11 mouse cellular contexts compared by ENCODE assay signal in the genomic region with DNA sequence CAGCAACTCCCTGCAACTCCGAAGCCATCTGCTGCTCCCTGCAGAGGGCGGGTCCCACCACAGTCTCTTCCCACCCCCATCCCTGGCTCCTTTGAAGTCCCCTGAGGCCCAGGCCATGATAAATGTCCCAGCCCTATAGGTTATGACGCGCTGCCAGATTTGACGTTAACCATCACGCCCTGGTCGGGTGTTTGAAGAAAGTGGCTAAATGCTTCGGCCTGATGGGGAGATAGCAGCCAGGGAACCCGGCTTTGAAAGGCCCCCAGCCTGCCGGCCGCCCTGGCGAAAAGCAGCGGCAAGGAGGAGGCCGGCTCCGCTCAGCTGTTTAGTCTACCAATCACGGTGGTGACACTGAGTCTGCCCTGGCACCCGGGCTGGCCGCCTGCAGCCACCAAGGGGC.
A peak's percentile ranks its signal among the peaks of the same experiment; 100 is the strongest.
DNase-seq lines count a peak whose midpoint lies in the region; ATAC-seq and TF ChIP-seq lines count a peak whose summit lies in the region.
"Had no signal": no experiment of that assay in that cellular context is flagged by ENCODE, and none has a peak within 500 bp of the region (broad histone marks: within the 10 kb centered on the region; RNA-seq: fewer than 3 reads in every experiment).

No protein-coding gene starts in this region.

- H3K27me3 ChIP-seq in heart, embryonic 12.5 days (replicated peaks): no peaks in the 10 kb centered on the region; the same call in 1 of the 2 replicates
- H3K27me3 ChIP-seq in forebrain, embryonic 15.5 days: no peaks in the 10 kb centered on the region
- H3K27me3 ChIP-seq in midbrain, embryonic 11.5 days (ENCODE audit: control insufficient read depth, insufficient read depth, low read length): no peaks in the 10 kb centered on the region; the same call in 1 of the 2 replicates

- H3K36me3 ChIP-seq in heart, embryonic 12.5 days: no peaks in the 10 kb centered on the region
- H3K36me3 ChIP-seq in ES-E14 (ENCODE audit: control insufficient read depth, insufficient read depth, low read length, poor library complexity, severe bottlenecking): no peaks in the 10 kb centered on the region
- no peaks in the 10 kb centered on the region for H3K36me3 ChIP-seq in forebrain, embryonic 15.5 days
- no peaks in the 10 kb centered on the region for H3K36me3 ChIP-seq in midbrain, embryonic 11.5 days (ENCODE audit: control insufficient read depth, insufficient read depth, low read length)

- peak overlapping the region; percentile 53 for H3K4me2 ChIP-seq in heart, embryonic 12.5 days
- no peak overlapping the region for H3K4me2 ChIP-seq in forebrain, embryonic 15.5 days (replicated peaks)
- H3K4me2 ChIP-seq in midbrain, embryonic 11.5 days: peak overlapping the region; percentile 30

- H3K9me3 ChIP-seq in heart, embryonic 12.5 days (replicated peaks): no peaks in the 10 kb centered on the region
- H3K9me3 ChIP-seq in ES-E14 (ENCODE audit: control insufficient read depth, insufficient read depth, low read depth, low read length): no peaks in the 10 kb centered on the region
- H3K9me3 ChIP-seq in forebrain, embryonic 15.5 days: no peaks in the 10 kb centered on the region
- H3K9me3 ChIP-seq in midbrain, embryonic 11.5 days (ENCODE audit: control insufficient read depth, low read length): no peaks in the 10 kb centered on the region

- peak overlapping the region; percentile 46; the same call in 1 of the 2 replicates for H3K9ac ChIP-seq in heart, embryonic 12.5 days
- 0 out of 2 replicates have a peak overlapping the region, but pooled peaks have one; percentile 28 for H3K9ac ChIP-seq in ES-E14 (ENCODE audit: insufficient read depth, low read depth, low read length, poor library complexity, severe bottlenecking)
- 0 out of 2 replicates have a peak overlapping the region, but pooled peaks have one; percentile 15 for H3K9ac ChIP-seq in forebrain, embryonic 15.5 days (replicated peaks)
- peak overlapping the region; percentile 40 for H3K9ac ChIP-seq in midbrain, embryonic 11.5 days (ENCODE audit: low read length)

- in situ Hi-C loops in ES-E14 (cut with MboI; ENCODE audit: low sequenced_read_pairs in 2 of 2, unreplicated experiment in 2 of 2): no loop called here

- H3K4me1 ChIP-seq in heart, embryonic 12.5 days (replicated peaks): peaks cover 20% of the 10 kb centered on the region
- H3K4me1 ChIP-seq in ES-E14 (ENCODE audit: control insufficient read depth in 2 of 2, insufficient read depth in 2 of 2, low read length in 2 of 2, poor library complexity in 1 of 2): peaks cover 0 to 4% of the 10 kb centered on the region in 2 experiments; a peak in 1 of 4 replicates
- H3K4me1 ChIP-seq in forebrain, embryonic 15.5 days: peaks cover 6% of the 10 kb centered on the region; the same call in 1 of the 2 replicates
- H3K4me1 ChIP-seq in midbrain, embryonic 11.5 days (ENCODE audit: control insufficient read depth, insufficient read depth, low read length): peaks cover 7% of the 10 kb centered on the region; the same call in 1 of the 2 replicates

- no peak for DNase-seq in heart, postnatal 10 days
- no peak for DNase-seq in ES-E14 (ENCODE audit: low read depth, low spot score)
- DNase-seq in midbrain, embryonic 11.5 days (ENCODE audit: low spot score, missing footprints): peak; percentile 90
- DNase-seq in urinary bladder, adult 2 months (ENCODE audit: low spot score): no peak
- no peak for DNase-seq in layer of hippocampus, adult 8-10 months (ENCODE audit: low spot score in 2 of 2)
- DNase-seq: cerebellum, adult 2 months; heart, adult 2 months; thymus, adult 2 months had no signal

- intact Hi-C loops in heart, postnatal 10 days (cut with DNase I): no loop called here

- no peak overlapping the region for H3K4me3 ChIP-seq in heart, embryonic 12.5 days
- H3K4me3 ChIP-seq in ES-E14 (ENCODE audit: insufficient read depth in 1 of 2, low read depth in 1 of 2, low read length in 2 of 2, poor library complexity in 1 of 2, severe bottlenecking in 1 of 2): no peak overlapping the region
- no peak overlapping the region for H3K4me3 ChIP-seq in forebrain, embryonic 15.5 days
- H3K4me3 ChIP-seq in midbrain, embryonic 11.5 days (ENCODE audit: low read depth, low read length): no peak overlapping the region
- H3K4me3 ChIP-seq: heart, adult 2 months had no signal

- peak; percentile 30; the same call in 1 of the 2 replicates for ATAC-seq in heart, embryonic 12.5 days (ENCODE audit: insufficient number of reproducible peaks, low FRiP score)
- no peak for ATAC-seq in forebrain, embryonic 15.5 days (replicated peaks)
- ATAC-seq in midbrain, embryonic 11.5 days (ENCODE audit: low FRiP score): no peak
- no peak for ATAC-seq in frontal cortex, adult (ENCODE audit: low TSS enrichment)

- 3% methylated on average over 18 of the region's 18 CpGs for WGBS in heart, embryonic 12.5 days
- 16% methylated on average over 18 of the region's 18 CpGs for WGBS in forebrain, embryonic 15.5 days
- WGBS in midbrain, embryonic 11.5 days: 12% methylated on average over 18 of the region's 18 CpGs

- peak overlapping the region; percentile 45; the same call in 1 of the 2 replicates for H3K27ac ChIP-seq in heart, embryonic 12.5 days (ENCODE audit: poor library complexity, severe bottlenecking)
- H3K27ac ChIP-seq in ES-E14 (ENCODE audit: insufficient read depth, low read depth, low read length, poor library complexity, severe bottlenecking): no peak overlapping the region
- no peak overlapping the region for H3K27ac ChIP-seq in forebrain, embryonic 15.5 days (replicated peaks)
- no peak overlapping the region for H3K27ac ChIP-seq in midbrain, embryonic 11.5 days (ENCODE audit: low read depth, low read length)
- H3K27ac ChIP-seq: heart, adult 2 months had no signal

TF ChIP-seq in ES-E14, 5 proteins besides CTCF, POLR2A, EP300 and RAD21:
- no peak for TF ChIP-seq HCFC1 (IDR thresholded peaks at IDR 0.05; ENCODE audit: borderline replicate concordance, insufficient read depth, low read length)
- TF ChIP-seq ZNF384 (IDR thresholded peaks at IDR 0.05; ENCODE audit: low read depth, low read length): no peak
- no peak for TF ChIP-seq MAFK (IDR thresholded peaks at IDR 0.05; ENCODE audit: insufficient read depth, low read depth, low read length)
- no peak for TF ChIP-seq CHD2 (IDR thresholded peaks at IDR 0.05; ENCODE audit: low read depth, low read length)
- TF ChIP-seq ZC3H11A (IDR thresholded peaks at IDR 0.05; ENCODE audit: borderline replicate concordance, low read depth, low read length): no peak
